Mouse (Mus musculus) embryonic facial prominence, embryonic 12.5 days (tissue): ENCODE measurements at regions not wholly inside any gene's neighbourhood (a gene's known extent, or its start where the extent isn't known, plus 50 kb on each side); places are given as distances from the start of the nearest gene placed in this dataset.

Experiments used
- ATAC-seq: fragments of 200-750 bp; cut with Nextera tagmentation; 2 replicates; pipeline ENCODE4 v1.8.0; 2017; ENCODE audit not compliant: insufficient number of reproducible peaks, insufficient read depth, low FRiP score, low TSS enrichment
- H3K27ac ChIP-seq: fragments of 300-500 bp; sonication (generic); 2 replicates; pipeline ENCODE4 v1.5.1; 2016; ENCODE audit warnings: mild to moderate bottlenecking
- H3K27me3 ChIP-seq: fragments of 300-500 bp; sonication (generic); 2 replicates; pipeline ENCODE4 v1.6.1; 2016; ENCODE audit warnings: mild to moderate bottlenecking, moderate library complexity
- H3K36me3 ChIP-seq: fragments of 300-500 bp; sonication (generic); 2 replicates; pipeline ENCODE4 v1.6.1; 2016; ENCODE audit warnings: mild to moderate bottlenecking
- H3K4me1 ChIP-seq: fragments of 300-500 bp; sonication (generic); 2 replicates; pipeline ENCODE4 v1.6.1; 2016
- H3K4me2 ChIP-seq: fragments of 300-500 bp; sonication (generic); replicated peaks from 2 replicates; pipeline ENCODE4 v1.6.1; 2016; ENCODE audit warnings: mild to moderate bottlenecking, moderate library complexity
- H3K4me3 ChIP-seq: fragments of 300-500 bp; sonication (generic); 2 replicates; pipeline ENCODE4 v1.5.1; 2016; ENCODE audit warnings: mild to moderate bottlenecking
- H3K9ac ChIP-seq: fragments of 300-500 bp; sonication (generic); 2 replicates; pipeline ENCODE4 v1.6.1; 2016; ENCODE audit warnings: mild to moderate bottlenecking, moderate library complexity
- H3K9me3 ChIP-seq: fragments of 300-500 bp; sonication (generic); 2 replicates; pipeline ENCODE4 v1.6.1; 2016; ENCODE audit warnings: mild to moderate bottlenecking, moderate library complexity
- WGBS: fragments of 180-500 bp; shearing (Covaris S2); methylation state at CpG from one replicate; pipeline ENCODE4 v1.1.7; 2016; 5-methylcytosine and 5-hydroxymethylcytosine counted together

DNA sequence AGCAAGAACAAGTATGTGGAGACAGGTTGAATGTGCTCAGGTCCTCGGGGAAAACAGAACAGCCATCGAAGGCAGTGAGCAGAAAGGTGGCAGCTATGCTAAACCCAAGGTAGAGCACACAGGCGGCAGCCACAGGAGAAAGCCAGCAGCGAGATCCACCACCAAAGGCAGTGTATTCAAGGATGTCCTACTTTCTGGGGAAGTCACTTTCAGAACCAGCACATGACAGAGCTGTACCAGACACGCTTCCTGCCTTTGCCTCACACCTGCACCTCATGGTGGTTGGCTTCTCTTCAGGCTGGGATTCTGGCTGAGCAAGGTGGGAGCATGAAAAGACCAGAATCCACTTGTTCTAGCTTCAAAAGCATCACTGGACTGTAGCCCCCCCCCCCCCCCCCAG is 168.0 kb downstream of the Cdh26 start:
- no peaks in the 10 kb centered on the region for H3K9me3 ChIP-seq
- H3K36me3 ChIP-seq, result no peaks in the 10 kb centered on the region
- ATAC-seq, result no peak
- no peak overlapping the region for H3K27ac ChIP-seq
- no peaks in the 10 kb centered on the region for H3K27me3 ChIP-seq
- peaks cover 10% of the 10 kb centered on the region for H3K4me1 ChIP-seq
- H3K4me2 ChIP-seq, result no peak overlapping the region
- H3K9ac ChIP-seq, result no peak overlapping the region
- no peak overlapping the region for H3K4me3 ChIP-seq
- WGBS, result 93% methylated on average over 5 of the region's 5 CpGs

DNA sequence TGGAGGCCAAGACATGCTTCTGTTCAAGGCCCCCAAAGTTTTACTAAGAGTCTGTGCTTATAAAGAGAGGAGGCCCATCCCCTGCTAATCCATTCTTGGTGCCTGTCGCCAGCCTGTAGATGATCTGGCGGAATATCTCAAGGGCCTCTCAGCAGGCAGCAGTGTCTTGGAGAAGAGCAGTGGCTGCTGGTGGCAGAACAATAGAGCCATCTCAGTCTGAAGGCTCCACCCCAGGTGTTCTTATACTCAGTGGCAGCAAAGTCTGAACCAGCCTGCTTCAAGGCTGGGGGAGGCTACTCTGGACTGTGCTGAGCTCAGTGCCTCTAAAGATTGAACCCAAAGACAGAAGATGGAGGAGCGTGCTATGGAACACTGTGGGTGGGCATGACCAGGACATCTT is 168.5 kb downstream of the Cdh26 start:
- Histone ChIP-seq H3K27ac (no peak overlapping the region), H3K9me3 (no peaks in the 10 kb centered on the region), H3K4me1 (peaks cover 7% of the 10 kb centered on the region), H3K27me3 (no peaks in the 10 kb centered on the region), H3K36me3 (no peaks in the 10 kb centered on the region), H3K4me3 (no peak overlapping the region), H3K9ac (no peak overlapping the region), H3K4me2 (no peak overlapping the region)
- 89% methylated on average over 3 of the region's 3 CpGs for WGBS
- ATAC-seq, result no peak

GRCm38 (mm10) chr2:178603443-178603842 is 173.1 kb downstream of the Cdh26 start:
- WGBS, result 81% methylated on average over 2 of the region's 2 CpGs
- Histone ChIP-seq H3K27ac (no peak overlapping the region), H3K9me3 (no peaks in the 10 kb centered on the region), H3K4me3 (no peak overlapping the region), H3K4me2 (no peak overlapping the region), H3K9ac (no peak overlapping the region), H3K4me1 (peaks cover 3% of the 10 kb centered on the region), H3K27me3 (no peaks in the 10 kb centered on the region), H3K36me3 (no peaks in the 10 kb centered on the region)
- ATAC-seq, result no peak

- WGBS, result 68% methylated on average over 4 of the region's 4 CpGs
- ATAC-seq, result no peak
- Histone ChIP-seq H3K27me3 (no peaks in the 10 kb centered on the region), H3K4me3 (no peak overlapping the region), H3K9me3 (no peaks in the 10 kb centered on the region), H3K27ac (no peak overlapping the region), H3K9ac (no peak overlapping the region), H3K4me1 (peaks cover 3% of the 10 kb centered on the region), H3K4me2 (no peak overlapping the region), H3K36me3 (no peaks in the 10 kb centered on the region)
These were observed 176.4 kb downstream of the Cdh26 start for GRCm38 (mm10) chr2:178606733-178607132.

DNA sequence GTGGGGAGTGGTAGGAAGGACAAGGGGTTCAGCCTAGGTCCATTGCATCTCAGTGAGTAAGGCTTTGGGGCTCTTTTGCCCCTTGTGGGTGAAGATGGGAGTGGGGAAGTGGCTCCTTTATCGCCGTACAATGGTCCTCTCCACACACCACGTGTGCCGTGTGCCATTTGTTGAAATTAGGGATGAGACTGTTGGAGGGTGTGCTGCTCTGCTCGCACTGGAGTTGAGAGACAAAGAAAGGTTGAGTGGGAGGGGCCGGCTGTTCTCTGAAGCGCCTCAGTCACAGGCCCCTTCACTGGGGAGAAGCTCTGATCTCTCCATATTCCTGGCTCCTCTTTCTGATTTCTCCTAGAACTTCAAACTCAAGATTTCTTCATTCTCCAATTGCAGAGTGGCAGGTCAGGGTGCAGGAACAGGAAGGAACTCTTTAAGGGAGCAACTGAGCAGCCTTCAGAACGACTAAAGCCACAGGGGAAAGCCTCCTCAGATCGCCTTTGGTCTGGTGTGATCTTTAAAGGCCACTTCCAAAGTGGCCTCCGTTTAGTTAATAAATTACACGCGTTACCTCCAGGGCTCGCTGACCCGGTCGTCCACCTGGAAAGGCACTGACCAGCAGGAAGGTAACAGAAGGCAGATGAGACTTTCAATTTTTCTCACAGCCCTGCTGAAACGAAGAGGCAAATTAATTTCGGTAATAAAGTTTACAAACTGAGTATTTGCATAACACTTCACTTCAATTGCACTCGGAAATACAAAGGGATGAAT is 180.1 kb downstream of the Cdh26 start:
- no peaks in the 10 kb centered on the region for H3K27me3 ChIP-seq
- H3K9me3 ChIP-seq, result no peaks in the 10 kb centered on the region
- no peak overlapping the region for H3K27ac ChIP-seq
- H3K4me2 ChIP-seq, result no peak overlapping the region
- H3K4me1 ChIP-seq, result peaks cover 3% of the 10 kb centered on the region
- H3K9ac ChIP-seq, result no peak overlapping the region
- ATAC-seq, result no peak
- WGBS, result 52% methylated on average over 18 of the region's 18 CpGs
- no peak overlapping the region for H3K4me3 ChIP-seq
- H3K36me3 ChIP-seq, result no peaks in the 10 kb centered on the region

GRCm38 (mm10) chr2:178614761-178615160 is 184.4 kb downstream of the Cdh26 start:
- H3K4me2 ChIP-seq, result no peak overlapping the region
- ATAC-seq, result no peak
- no peak overlapping the region for H3K27ac ChIP-seq
- no peaks in the 10 kb centered on the region for H3K27me3 ChIP-seq
- no peak overlapping the region for H3K9ac ChIP-seq
- 56% methylated on average over 7 of the region's 7 CpGs for WGBS
- H3K9me3 ChIP-seq, result no peaks in the 10 kb centered on the region
- no peaks in the 10 kb centered on the region for H3K36me3 ChIP-seq
- no peaks in the 10 kb centered on the region for H3K4me1 ChIP-seq
- H3K4me3 ChIP-seq, result no peak overlapping the region

- Histone ChIP-seq H3K4me3 (no peak overlapping the region), H3K4me2 (no peak overlapping the region), H3K9ac (no peak overlapping the region), H3K27me3 (no peaks in the 10 kb centered on the region), H3K4me1 (peaks cover 5% of the 10 kb centered on the region), H3K27ac (no peak overlapping the region), H3K9me3 (no peaks in the 10 kb centered on the region), H3K36me3 (no peaks in the 10 kb centered on the region)
- peak; percentile 64 for ATAC-seq
- WGBS, result 73% methylated on average over 3 of the region's 3 CpGs
These were observed 192.5 kb downstream of the Cdh26 start for GRCm38 (mm10) chr2:178622801-178623200.

- no peak overlapping the region for H3K27ac ChIP-seq
- H3K27me3 ChIP-seq, result no peaks in the 10 kb centered on the region
- H3K36me3 ChIP-seq, result no peaks in the 10 kb centered on the region
- WGBS, result 79% methylated on average over 3 of the region's 3 CpGs
- no peaks in the 10 kb centered on the region for H3K9me3 ChIP-seq
- no peak overlapping the region for H3K9ac ChIP-seq
- ATAC-seq, result no peak
- no peak overlapping the region for H3K4me2 ChIP-seq
- no peak overlapping the region for H3K4me3 ChIP-seq
- peaks cover 21% of the 10 kb centered on the region for H3K4me1 ChIP-seq
These were observed 194.1 kb downstream of the Cdh26 start for GRCm38 (mm10) chr2:178624475-178624874.

DNA sequence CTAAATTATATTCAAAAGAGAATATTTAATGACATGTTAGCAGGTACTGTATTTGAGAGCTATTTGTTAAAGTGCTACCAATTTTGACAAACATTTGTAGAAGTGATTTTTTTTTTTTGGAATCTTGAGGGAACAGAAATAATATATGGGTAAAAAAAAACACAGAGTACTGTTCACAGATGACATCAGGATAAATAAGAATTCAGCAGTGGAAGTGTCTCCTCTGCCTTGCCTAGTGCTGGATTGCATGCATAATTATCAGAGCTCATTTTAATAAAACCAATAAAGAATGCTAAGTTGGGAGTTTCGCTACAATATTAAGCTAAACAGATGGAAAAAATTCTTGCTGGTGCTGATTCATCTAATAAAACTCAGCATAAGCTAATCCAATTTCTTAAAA is 194.6 kb downstream of the Cdh26 start:
- WGBS, result 83% methylated on average over 1 of the region's 1 CpGs
- H3K4me1 ChIP-seq, result peaks cover 21% of the 10 kb centered on the region
- H3K36me3 ChIP-seq, result no peaks in the 10 kb centered on the region
- H3K9ac ChIP-seq, result no peak overlapping the region
- no peak for ATAC-seq
- H3K9me3 ChIP-seq, result no peaks in the 10 kb centered on the region
- H3K27ac ChIP-seq, result no peak overlapping the region
- H3K4me3 ChIP-seq, result no peak overlapping the region
- H3K27me3 ChIP-seq, result no peaks in the 10 kb centered on the region
- no peak overlapping the region for H3K4me2 ChIP-seq

GRCm38 (mm10) chr2:178629756-178630155 is 199.4 kb downstream of the Cdh26 start:
- Histone ChIP-seq H3K9me3 (no peaks in the 10 kb centered on the region), H3K27ac (no peak overlapping the region; the same call in 1 of the 2 replicates), H3K4me1 (peaks cover 64% of the 10 kb centered on the region), H3K27me3 (no peaks in the 10 kb centered on the region), H3K36me3 (no peaks in the 10 kb centered on the region), H3K4me2 (no peak overlapping the region), H3K9ac (no peak overlapping the region), H3K4me3 (no peak overlapping the region)
- ATAC-seq, result no peak
- 24% methylated on average over 7 of the region's 7 CpGs for WGBS

GRCm38 (mm10) chr2:178630511-178630910 is 200.2 kb downstream of the Cdh26 start:
- H3K4me2 ChIP-seq, result peak overlapping the region; percentile 7; the same call in 1 of the 2 replicates
- no peak overlapping the region for H3K4me3 ChIP-seq
- no peaks in the 10 kb centered on the region for H3K9me3 ChIP-seq
- H3K9ac ChIP-seq, result no peak overlapping the region
- peaks cover 66% of the 10 kb centered on the region for H3K4me1 ChIP-seq
- H3K27me3 ChIP-seq, result no peaks in the 10 kb centered on the region
- peak; percentile 89 for ATAC-seq
- no peaks in the 10 kb centered on the region for H3K36me3 ChIP-seq
- 31% methylated on average over 12 of the region's 12 CpGs for WGBS
- H3K27ac ChIP-seq, result peak overlapping the region; percentile 73

GRCm38 (mm10) chr2:178631336-178631735 is 201.0 kb downstream of the Cdh26 start:
- H3K4me2 ChIP-seq, result no peak overlapping the region
- no peak overlapping the region for H3K4me3 ChIP-seq
- H3K9me3 ChIP-seq, result no peaks in the 10 kb centered on the region
- H3K4me1 ChIP-seq, result peaks cover 71% of the 10 kb centered on the region
- no peaks in the 10 kb centered on the region for H3K27me3 ChIP-seq
- H3K27ac ChIP-seq, result peak overlapping the region; percentile 73
- WGBS, result 28% methylated on average over 3 of the region's 3 CpGs
- no peak overlapping the region for H3K9ac ChIP-seq
- H3K36me3 ChIP-seq, result no peaks in the 10 kb centered on the region
- ATAC-seq, result no peak
